Mouse (Mus musculus) forebrain, postnatal 0 days (tissue): ENCODE data around the gene Cnbd2. TPM values are rescaled to one million over a fixed set of nuclear protein-coding genes. Genes with fewer than 3 reads are reported as not detected.
A peak's percentile ranks its signal among the peaks of the same experiment; 100 is the strongest.

Experiments
- ATAC-seq: fragments of 200-750 bp; cut with Nextera tagmentation; 2 replicates; pipeline ENCODE4 v1.8.0; 2017; ENCODE audit warnings: mild to moderate bottlenecking, moderate library complexity
- DNase-seq: peaks from one replicate; pipeline ENCODE4 v3.0.0-alpha.2; 2015
- H3K27ac ChIP-seq: fragments of 300-500 bp; sonication (generic); 2 replicates; pipeline ENCODE4 v1.5.1; 2014; ENCODE audit warnings: low read depth, mild to moderate bottlenecking, antibody characterized with exemption, low read length, moderate library complexity, mixed read lengths
- H3K27me3 ChIP-seq: fragments of 300-500 bp; sonication (generic); 2 replicates; pipeline ENCODE4 v1.6.1; 2014; ENCODE audit warnings: mild to moderate bottlenecking, low read length, mixed read lengths; ENCODE audit not compliant: insufficient read depth
- H3K36me3 ChIP-seq: fragments of 300-500 bp; sonication (generic); 2 replicates; pipeline ENCODE4 v1.6.1; 2014; ENCODE audit warnings: mild to moderate bottlenecking, moderate library complexity; ENCODE audit not compliant: insufficient read depth
- H3K4me1 ChIP-seq: fragments of 300-500 bp; sonication (generic); 2 replicates; pipeline ENCODE4 v1.6.1; 2014; ENCODE audit warnings: antibody characterized with exemption; ENCODE audit not compliant: insufficient read depth
- H3K4me2 ChIP-seq: fragments of 300-500 bp; sonication (generic); 2 replicates; pipeline ENCODE4 v1.6.1; 2014; ENCODE audit warnings: low read depth, mild to moderate bottlenecking, moderate library complexity
- H3K4me3 ChIP-seq: fragments of 300-500 bp; sonication (generic); 2 replicates; pipeline ENCODE4 v1.5.1; 2014; ENCODE audit warnings: low read depth, low read length, mixed read lengths
- H3K9ac ChIP-seq: fragments of 300-500 bp; sonication (generic); 2 replicates; pipeline ENCODE4 v1.6.1; 2014; ENCODE audit warnings: mild to moderate bottlenecking
- H3K9me3 ChIP-seq: fragments of 300-500 bp; sonication (generic); 2 replicates; pipeline ENCODE4 v1.6.1; 2016; ENCODE audit warnings: low read length
- CTCF ChIP-seq: sonication (generic); IDR thresholded peaks from 2 replicates; pipeline ENCODE4 v1.5.1; 2016; ENCODE audit warnings: antibody characterized with exemption, control low read depth, low read depth
- WGBS: fragments of 180-500 bp; shearing (Covaris S2); extraction: QIAGEN DNeasy Blood & Tissue Kit; methylation state at CpG from one replicate; pipeline ENCODE4 v1.1.7; 2014; 5-methylcytosine and 5-hydroxymethylcytosine counted together
- polyA plus RNA-seq: library from polyadenylated mRNA; unstranded; fragments of >200 nt; fragmentation: Nextera tagmentation; extraction: Ambion mirVana; gene quantifications from 2 replicates; pipeline ENCODE4 v1.2.1, GENCODE M21; 2015
- total RNA-seq: library from RNA; depleted of rRNA; stranded (reverse); fragments of >200 nt; gene quantifications from 2 replicates; pipeline ENCODE4 v1.2.3, GENCODE M21; 2014

Cnbd2 gene
- total and polyA plus RNA-seq, 2 experiments from 2014 or later, result 7.0 to 9.1 TPM

DNA sequence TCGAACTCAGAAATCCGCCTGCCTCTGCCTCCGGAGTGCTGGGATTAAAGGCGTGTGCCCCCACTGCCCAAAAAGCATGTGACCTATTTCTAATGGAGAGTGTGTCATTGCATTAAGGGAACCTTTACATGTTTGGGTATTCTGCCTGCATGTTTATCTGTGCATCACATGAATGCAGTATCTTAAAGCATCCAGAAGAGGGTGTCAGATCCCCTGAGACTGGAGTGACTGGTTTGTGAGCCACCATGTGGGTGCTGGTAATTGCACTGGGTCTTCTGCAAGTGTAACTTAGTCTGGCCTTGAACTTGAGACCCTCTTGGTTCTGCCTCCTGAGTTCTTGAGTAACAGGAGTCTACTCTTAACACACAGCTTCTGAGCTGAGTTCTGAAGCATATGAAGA is 25.4 kb upstream of the Cnbd2 start:
- 96% methylated on average over 4 of the region's 4 CpGs for WGBS
- Histone ChIP-seq H3K36me3 (peaks cover 24% of the 10 kb centered on the region), H3K4me1 (no peaks in the 10 kb centered on the region), H3K27ac (no peak overlapping the region), H3K9ac (no peak overlapping the region), H3K4me2 (no peak overlapping the region), H3K9me3 (no peaks in the 10 kb centered on the region), H3K4me3 (no peak overlapping the region), H3K27me3 (no peaks in the 10 kb centered on the region)
- 0 out of 2 replicates have a peak, but pooled peaks have one; percentile 8 for TF ChIP-seq CTCF
- ATAC-seq (no peak), DNase-seq (no peak)

DNA sequence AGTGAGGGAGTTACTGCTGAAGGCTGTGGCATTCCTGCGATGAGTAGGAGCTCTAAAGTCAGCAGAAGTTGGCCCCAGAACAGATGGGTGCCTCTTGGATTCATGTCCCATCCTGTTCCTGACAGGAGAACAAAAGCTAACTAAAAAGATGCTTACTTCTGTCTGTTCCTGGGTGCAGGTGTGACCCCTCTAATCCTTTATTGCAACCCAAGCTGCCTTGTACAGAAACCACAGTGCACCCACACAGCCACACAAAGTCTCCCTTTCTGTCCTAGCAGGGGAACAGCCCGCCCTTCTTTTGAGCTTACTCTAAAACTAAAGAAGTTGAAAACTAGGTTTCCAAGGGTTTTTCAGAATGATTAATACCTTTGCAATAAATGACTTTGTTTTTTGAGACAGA is 23.9 kb upstream of the Cnbd2 start:
- DNase-seq (no peak), ATAC-seq (no peak)
- Histone ChIP-seq H3K4me2 (no peak overlapping the region), H3K9ac (no peak overlapping the region), H3K36me3 (peaks cover 33% of the 10 kb centered on the region), H3K9me3 (no peaks in the 10 kb centered on the region), H3K4me1 (no peaks in the 10 kb centered on the region), H3K27ac (no peak overlapping the region), H3K27me3 (no peaks in the 10 kb centered on the region), H3K4me3 (no peak overlapping the region)
- 93% methylated on average over 2 of the region's 2 CpGs for WGBS
- TF ChIP-seq CTCF, result no peak

DNA sequence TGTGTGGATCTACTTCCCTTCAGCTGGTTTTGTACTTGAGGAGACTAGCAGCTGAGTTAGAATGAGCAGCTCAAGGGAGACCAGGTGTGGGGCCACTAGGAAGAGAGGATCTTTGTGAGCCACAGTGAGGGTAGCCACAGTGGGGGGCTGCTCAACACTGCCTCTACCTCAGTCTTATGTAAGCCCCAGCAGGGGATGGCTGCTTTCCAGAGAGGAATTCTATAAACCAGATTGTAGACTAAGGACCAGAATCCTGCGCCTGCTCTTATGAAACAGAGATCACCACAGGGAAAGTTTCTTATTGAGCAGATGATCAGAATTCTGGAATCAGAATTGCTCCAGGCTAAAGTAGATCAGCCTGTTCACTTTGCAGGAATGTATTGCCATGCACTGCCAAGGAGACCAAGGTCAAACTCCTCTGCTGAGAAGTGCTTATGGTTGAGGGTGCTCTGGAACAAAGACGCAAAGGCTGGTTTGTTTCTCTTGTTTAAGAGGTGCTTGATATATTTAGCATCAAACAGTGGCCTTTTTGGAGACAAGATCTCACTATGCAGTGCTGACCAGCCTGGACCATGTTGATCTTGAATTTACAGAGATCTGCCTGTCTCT is 22.4 kb upstream of the Cnbd2 start:
- Histone ChIP-seq H3K4me3 (no peak overlapping the region), H3K4me2 (no peak overlapping the region), H3K9ac (no peak overlapping the region), H3K27me3 (no peaks in the 10 kb centered on the region), H3K9me3 (no peaks in the 10 kb centered on the region), H3K36me3 (peaks cover 39% of the 10 kb centered on the region), H3K27ac (no peak overlapping the region), H3K4me1 (no peaks in the 10 kb centered on the region)
- TF ChIP-seq CTCF, result no peak
- WGBS, result 87% methylated on average over 2 of the region's 2 CpGs
- DNase-seq (no peak), ATAC-seq (no peak)

DNA sequence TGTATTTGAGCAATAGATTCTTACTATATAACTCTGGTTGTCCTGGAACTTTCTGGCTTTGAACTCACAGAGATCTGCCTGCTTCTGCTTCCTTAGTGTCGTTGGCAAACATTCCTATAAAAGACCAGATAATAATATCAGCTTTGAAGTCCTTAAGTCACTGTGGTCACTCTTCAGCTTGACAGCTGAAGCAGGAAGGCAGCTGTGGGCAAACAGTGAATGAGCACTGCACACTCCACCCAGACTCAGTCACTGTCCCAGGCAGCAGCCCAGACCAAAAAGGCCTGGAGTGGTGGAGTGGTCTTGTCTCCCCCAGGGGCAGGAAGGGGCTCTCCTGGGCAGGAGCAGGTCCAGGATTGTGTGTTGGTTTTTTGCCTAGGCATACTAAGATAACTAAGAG is 20.1 kb upstream of the Cnbd2 start:
- no peak overlapping the region for H3K27ac ChIP-seq
- no peaks in the 10 kb centered on the region for H3K27me3 ChIP-seq
- ATAC-seq (no peak), DNase-seq (no peak)
- no peak overlapping the region for H3K4me2 ChIP-seq
- 100% methylated on average over 1 of the region's 1 CpGs for whole genome bisulfite sequencing
- no peak for TF ChIP-seq CTCF
- no peak overlapping the region for H3K4me3 ChIP-seq
- no peak overlapping the region for H3K9ac ChIP-seq
- H3K4me1 ChIP-seq, result no peaks in the 10 kb centered on the region
- peaks cover 56% of the 10 kb centered on the region for H3K36me3 ChIP-seq
- H3K9me3 ChIP-seq, result no peaks in the 10 kb centered on the region

DNA sequence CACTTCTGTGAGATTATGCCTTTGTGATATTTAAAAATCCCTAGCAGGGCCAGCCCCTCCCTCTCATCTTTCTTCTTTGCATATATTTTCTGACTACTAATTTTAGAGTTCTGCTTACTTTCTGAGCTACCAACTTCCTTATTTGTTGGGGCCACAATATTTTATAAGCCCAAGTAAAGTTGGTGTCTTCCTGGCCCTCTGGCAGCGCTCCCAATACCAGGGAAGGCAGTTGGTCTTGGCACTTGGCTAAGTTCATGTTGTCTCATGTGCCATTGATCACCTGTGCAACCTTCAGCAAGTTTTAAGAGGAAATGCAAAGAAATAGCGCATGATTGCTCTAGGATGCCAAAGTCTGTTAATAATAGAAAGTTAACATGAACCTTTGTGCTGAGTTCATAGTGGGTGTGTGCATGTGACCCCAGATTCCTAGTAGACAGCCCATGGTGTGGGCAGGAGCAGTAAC is 16.5 kb upstream of the Cnbd2 start:
- no peaks in the 10 kb centered on the region for H3K27me3 ChIP-seq
- no peak overlapping the region for H3K9ac ChIP-seq
- H3K4me1 ChIP-seq, result no peaks in the 10 kb centered on the region
- WGBS, result 97% methylated on average over 2 of the region's 2 CpGs
- no peak overlapping the region for H3K4me3 ChIP-seq
- TF ChIP-seq CTCF, result no peak
- peaks cover 58% of the 10 kb centered on the region for H3K36me3 ChIP-seq
- no peak overlapping the region for H3K27ac ChIP-seq
- no peak overlapping the region for H3K4me2 ChIP-seq
- no peak for ATAC-seq
- no peaks in the 10 kb centered on the region for H3K9me3 ChIP-seq
- no peak for DNase-seq

DNA sequence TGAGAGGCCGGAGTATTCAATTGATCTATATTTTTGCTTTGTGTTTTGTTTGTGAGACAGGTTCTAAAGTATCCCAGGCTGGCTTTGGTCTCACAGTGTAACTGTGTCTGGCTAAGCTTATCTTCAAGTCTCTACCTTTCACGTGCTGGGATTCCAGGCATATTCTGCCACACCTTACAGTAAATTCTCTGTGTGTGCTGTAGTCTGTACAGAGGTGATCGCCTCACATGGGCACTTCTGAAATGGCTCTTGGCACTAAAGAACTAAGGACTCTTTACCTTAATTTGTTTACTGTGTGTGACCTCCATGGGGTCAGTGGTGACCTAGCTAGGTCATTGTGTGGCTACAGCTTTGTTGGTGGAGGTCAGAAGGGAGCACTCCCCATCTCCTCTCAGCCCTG is 15.9 kb upstream of the Cnbd2 start:
- Histone ChIP-seq H3K4me3 (no peak overlapping the region), H3K27ac (no peak overlapping the region), H3K4me2 (no peak overlapping the region), H3K27me3 (no peaks in the 10 kb centered on the region), H3K9me3 (no peaks in the 10 kb centered on the region), H3K36me3 (peaks cover 58% of the 10 kb centered on the region), H3K9ac (no peak overlapping the region), H3K4me1 (no peaks in the 10 kb centered on the region)
- ATAC-seq, result no peak
- DNase-seq, result no peak
- 95% methylated on average over 3 of the region's 3 CpGs for WGBS
- TF ChIP-seq CTCF, result no peak

DNA sequence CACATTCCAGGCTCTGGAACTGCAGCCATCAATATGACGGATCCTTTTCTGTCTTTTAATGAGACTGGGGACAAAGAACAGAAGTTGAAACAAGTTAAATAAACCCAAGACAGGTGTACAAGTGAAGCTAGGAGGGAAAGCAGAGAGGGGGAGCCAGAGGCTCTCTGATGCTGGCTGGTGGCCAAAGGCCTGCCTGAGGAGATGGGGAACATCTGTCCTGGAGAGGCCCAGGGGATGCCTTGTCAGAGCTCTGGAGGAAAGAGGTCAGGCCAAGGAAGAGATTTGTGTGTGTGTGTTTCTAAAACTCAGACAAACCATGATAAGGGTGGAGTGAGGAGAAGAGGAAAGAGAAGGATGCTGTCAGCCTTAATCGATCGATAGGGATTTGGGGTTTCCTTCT is 14.4 kb upstream of the Cnbd2 start:
- Histone ChIP-seq H3K9me3 (no peaks in the 10 kb centered on the region), H3K9ac (no peak overlapping the region), H3K4me2 (no peak overlapping the region), H3K27me3 (no peaks in the 10 kb centered on the region), H3K36me3 (peaks cover 56% of the 10 kb centered on the region), H3K27ac (no peak overlapping the region), H3K4me1 (no peaks in the 10 kb centered on the region), H3K4me3 (no peak overlapping the region)
- no peak for ATAC-seq
- DNase-seq, result no peak
- 86% methylated on average over 3 of the region's 3 CpGs for WGBS
- TF ChIP-seq CTCF, result no peak
